Mouse (Mus musculus) limb, embryonic 15.5 days (tissue): ENCODE measurements around the gene Ces2a. TPM values are rescaled to one million over a fixed set of nuclear protein-coding genes. Genes with fewer than 3 reads are reported as not detected.

ENCODE experiments used
- ATAC-seq: fragments of 200-750 bp; cut with Nextera tagmentation; 2 replicates; pipeline ENCODE4 v1.8.0; 2017; ENCODE audit warnings: low read depth, moderate TSS enrichment; ENCODE audit not compliant: insufficient number of reproducible peaks, low FRiP score, low TSS enrichment
- H3K27ac ChIP-seq: fragments of 300-500 bp; sonication (generic); 2 replicates; pipeline ENCODE4 v1.5.1; 2015; ENCODE audit warnings: moderate library complexity, mild to moderate bottlenecking, inconsistent platforms
- H3K27me3 ChIP-seq: fragments of 300-500 bp; sonication (generic); 2 replicates; pipeline ENCODE4 v1.6.1; 2015; ENCODE audit warnings: inconsistent platforms
- H3K36me3 ChIP-seq: fragments of 300-500 bp; sonication (generic); 2 replicates; pipeline ENCODE4 v1.6.1; 2015; ENCODE audit warnings: inconsistent platforms
- H3K4me1 ChIP-seq: fragments of 300-500 bp; sonication (generic); 2 replicates; pipeline ENCODE4 v1.6.1; 2015; ENCODE audit warnings: inconsistent platforms
- H3K4me2 ChIP-seq: fragments of 300-500 bp; sonication (generic); 2 replicates; pipeline ENCODE4 v1.6.1; 2015; ENCODE audit warnings: mild to moderate bottlenecking, inconsistent platforms
- H3K4me3 ChIP-seq: fragments of 300-500 bp; sonication (generic); 2 replicates; pipeline ENCODE4 v1.5.1; 2015; ENCODE audit warnings: mild to moderate bottlenecking, inconsistent platforms
- H3K9ac ChIP-seq: fragments of 300-500 bp; sonication (generic); 2 replicates; pipeline ENCODE4 v1.6.1; 2015; ENCODE audit warnings: inconsistent platforms
- H3K9me3 ChIP-seq: fragments of 300-500 bp; sonication (generic); 2 replicates; pipeline ENCODE4 v1.6.1; 2016; ENCODE audit warnings: inconsistent platforms
- WGBS: fragments of 180-500 bp; shearing (Covaris S2); methylation state at CpG from one replicate; pipeline ENCODE4 v1.1.7; 2015; 5-methylcytosine and 5-hydroxymethylcytosine counted together
- polyA plus RNA-seq: library from polyadenylated mRNA; unstranded; fragments of >200 nt; fragmentation: Nextera tagmentation; extraction: Ambion mirVana; gene quantifications from 2 replicates; pipeline ENCODE4 v1.2.1, GENCODE M21; 2015

The Ces2a gene
- not detected in 2 replicates for polyA plus RNA-seq

- 63% methylated on average over 1 of the region's 1 CpGs for WGBS
- no peak within 1 kb of the TSS for H3K4me2 ChIP-seq
- H3K4me3 ChIP-seq = no peak within 1 kb of the TSS
- H3K4me1 ChIP-seq = no peaks in the 10 kb centered on the region
- H3K27me3 ChIP-seq = no peaks in the 10 kb centered on the region
- H3K27ac ChIP-seq = no peak within 1 kb of the TSS
- no peak within 1 kb of the TSS for H3K9ac ChIP-seq
- ATAC-seq = no peak
- H3K9me3 ChIP-seq = no peaks in the 10 kb centered on the region
- no peaks in the 10 kb centered on the region for H3K36me3 ChIP-seq
Measured at GRCm38 (mm10) chr8:104733753-104734152, at the start of gene Ces2a. TSS of gene Ces2a (plus strand) at chr8:104734003.

DNA sequence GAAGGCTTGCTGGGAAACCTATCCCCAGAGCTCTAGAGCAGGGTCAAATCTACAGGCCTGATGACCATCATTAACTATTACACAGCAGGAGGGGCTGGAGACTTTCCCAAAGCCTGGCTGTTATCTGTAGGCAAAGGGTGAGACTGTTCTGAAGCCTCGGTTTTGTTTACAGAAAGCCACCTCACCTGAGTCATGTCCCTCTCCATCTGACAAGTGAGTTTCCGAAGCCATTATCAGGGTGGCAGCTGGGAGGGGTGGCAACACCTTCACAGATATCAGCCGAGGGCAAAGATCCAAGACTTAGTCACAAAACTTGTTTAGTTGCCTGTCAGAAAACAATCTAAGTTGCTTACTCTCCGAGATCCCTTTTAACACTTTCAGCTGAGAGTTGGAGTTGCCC is 45.4 kb upstream of the Ces2a start:
- Histone ChIP-seq H3K27ac (no peak overlapping the region), H3K9me3 (no peaks in the 10 kb centered on the region)
- WGBS = 59% methylated on average over 4 of the region's 4 CpGs

DNA sequence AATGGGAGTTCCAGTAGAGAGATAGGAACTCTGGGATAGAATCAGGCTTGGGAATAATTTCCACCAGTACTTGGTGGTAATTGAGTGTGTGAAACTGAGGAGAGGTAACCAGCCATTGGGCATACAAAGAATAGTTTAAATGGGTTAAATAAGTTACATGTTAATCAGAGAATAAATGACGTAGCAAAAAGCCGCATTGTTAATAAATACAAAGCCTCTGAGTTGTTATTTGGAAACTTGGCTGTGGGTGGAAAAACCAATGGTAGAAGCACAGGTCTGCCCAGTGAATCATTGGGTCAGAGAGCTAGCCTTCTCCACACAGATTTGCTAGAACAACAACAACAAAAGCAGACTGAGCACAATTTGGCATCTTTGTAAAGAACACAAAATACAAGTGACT is 35.2 kb upstream of the Ces2a start:
- WGBS = 87% methylated on average over 2 of the region's 2 CpGs
- Histone ChIP-seq H3K4me2 (no peak overlapping the region), H3K9me3 (no peaks in the 10 kb centered on the region), H3K27ac (no peak overlapping the region), H3K4me3 (no peak overlapping the region), H3K9ac (no peak overlapping the region), H3K4me1 (no peaks in the 10 kb centered on the region), H3K36me3 (no peaks in the 10 kb centered on the region), H3K27me3 (no peaks in the 10 kb centered on the region)
- ATAC-seq = no peak

More for the DNA sequence above, 45.4 kb upstream of the Ces2a start:
- ATAC-seq = no peak
- H3K4me3 ChIP-seq = no peak overlapping the region
- no peak overlapping the region for H3K9ac ChIP-seq
- H3K4me1 ChIP-seq = no peaks in the 10 kb centered on the region
- H3K4me2 ChIP-seq = no peak overlapping the region
- H3K36me3 ChIP-seq = no peaks in the 10 kb centered on the region
- H3K27me3 ChIP-seq = no peaks in the 10 kb centered on the region

GRCm38 (mm10) chr8:104701900-104702299 is 31.9 kb upstream of the Ces2a start:
- Histone ChIP-seq H3K9ac (no peak overlapping the region), H3K4me3 (no peak overlapping the region), H3K4me2 (no peak overlapping the region), H3K27ac (no peak overlapping the region), H3K4me1 (no peaks in the 10 kb centered on the region), H3K9me3 (no peaks in the 10 kb centered on the region), H3K27me3 (no peaks in the 10 kb centered on the region), H3K36me3 (no peaks in the 10 kb centered on the region)
- WGBS = 76% methylated on average over 2 of the region's 2 CpGs
- ATAC-seq = no peak

GRCm38 (mm10) chr8:104721166-104721565 is 12.6 kb upstream of the Ces2a start:
- no peak overlapping the region for H3K27ac ChIP-seq
- no peak overlapping the region for H3K9ac ChIP-seq
- no peak for ATAC-seq
- 74% methylated on average over 8 of the region's 8 CpGs for WGBS
- H3K4me3 ChIP-seq = no peak overlapping the region
- H3K27me3 ChIP-seq = no peaks in the 10 kb centered on the region
- no peaks in the 10 kb centered on the region for H3K4me1 ChIP-seq
- H3K36me3 ChIP-seq = no peaks in the 10 kb centered on the region
- H3K9me3 ChIP-seq = no peaks in the 10 kb centered on the region
- no peak overlapping the region for H3K4me2 ChIP-seq

DNA sequence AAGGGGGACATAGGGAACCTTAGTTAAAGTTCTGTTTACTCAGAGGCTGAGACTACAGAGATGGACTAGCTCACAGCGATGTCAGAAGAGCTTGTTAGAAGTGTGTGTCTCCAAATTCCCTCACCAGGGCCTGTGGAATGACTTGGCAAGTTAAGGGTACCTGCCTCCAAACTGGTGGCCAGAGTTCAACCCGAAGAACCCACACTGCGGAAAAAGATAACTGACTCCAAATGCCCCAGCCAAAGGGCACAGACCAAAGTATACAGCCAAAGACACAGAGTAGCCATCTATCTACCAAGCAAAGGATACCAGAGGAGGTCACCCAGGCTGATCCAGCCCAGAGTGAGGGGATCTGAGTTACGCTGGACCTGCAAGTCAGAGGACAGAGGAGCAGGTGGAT is 2.4 kb upstream of the Ces2a start:
- Histone ChIP-seq H3K4me3 (no peak overlapping the region), H3K9me3 (no peaks in the 10 kb centered on the region)
- WGBS = 93% methylated on average over 4 of the region's 4 CpGs

GRCm38 (mm10) chr8:104731969-104732368 is 1.8 kb upstream of the Ces2a start:
- Histone ChIP-seq H3K9ac (no peak overlapping the region), H3K4me2 (no peak overlapping the region), H3K9me3 (no peaks in the 10 kb centered on the region), H3K27ac (no peak overlapping the region), H3K36me3 (no peaks in the 10 kb centered on the region), H3K4me1 (no peaks in the 10 kb centered on the region), H3K4me3 (no peak overlapping the region), H3K27me3 (no peaks in the 10 kb centered on the region)
- ATAC-seq = no peak
- WGBS = 69% methylated on average over 6 of the region's 6 CpGs

More for the DNA sequence above, 2.4 kb upstream of the Ces2a start:
- no peak for ATAC-seq
- Histone ChIP-seq H3K4me2 (no peak overlapping the region), H3K4me1 (no peaks in the 10 kb centered on the region), H3K27me3 (no peaks in the 10 kb centered on the region), H3K27ac (no peak overlapping the region), H3K36me3 (no peaks in the 10 kb centered on the region), H3K9ac (no peak overlapping the region)

- no peak for ATAC-seq
- 95% methylated on average over 1 of the region's 1 CpGs for WGBS
- H3K36me3 ChIP-seq = no peaks in the 10 kb centered on the region
- no peak overlapping the region for H3K4me2 ChIP-seq
- no peaks in the 10 kb centered on the region for H3K9me3 ChIP-seq
- H3K4me1 ChIP-seq = no peaks in the 10 kb centered on the region
- no peaks in the 10 kb centered on the region for H3K27me3 ChIP-seq
- H3K9ac ChIP-seq = no peak overlapping the region
- H3K4me3 ChIP-seq = no peak overlapping the region
- no peak overlapping the region for H3K27ac ChIP-seq
Measured at GRCm38 (mm10) chr8:104742039-104742438, 8.2 kb downstream of the Ces2a start.

GRCm38 (mm10) chr8:104743410-104743809 is 9.6 kb downstream of the Ces2a start:
- WGBS = 72% methylated on average over 3 of the region's 3 CpGs
- no peaks in the 10 kb centered on the region for H3K27me3 ChIP-seq
- H3K9me3 ChIP-seq = no peaks in the 10 kb centered on the region
- no peak overlapping the region for H3K9ac ChIP-seq
- H3K27ac ChIP-seq = no peak overlapping the region
- H3K36me3 ChIP-seq = no peaks in the 10 kb centered on the region
- H3K4me2 ChIP-seq = no peak overlapping the region
- no peak overlapping the region for H3K4me3 ChIP-seq
- ATAC-seq = no peak
- no peaks in the 10 kb centered on the region for H3K4me1 ChIP-seq

GRCm38 (mm10) chr8:104752818-104753217 is 19.0 kb downstream of the Ces2a start:
- no peaks in the 10 kb centered on the region for H3K4me1 ChIP-seq
- WGBS = 66% methylated on average over 1 of the region's 1 CpGs
- H3K27ac ChIP-seq = no peak overlapping the region
- no peak overlapping the region for H3K9ac ChIP-seq
- H3K27me3 ChIP-seq = no peaks in the 10 kb centered on the region
- no peaks in the 10 kb centered on the region for H3K36me3 ChIP-seq
- no peak for ATAC-seq
- H3K4me3 ChIP-seq = no peak overlapping the region
- no peaks in the 10 kb centered on the region for H3K9me3 ChIP-seq
- no peak overlapping the region for H3K4me2 ChIP-seq

- Histone ChIP-seq H3K27ac (no peak overlapping the region), H3K4me1 (no peaks in the 10 kb centered on the region), H3K36me3 (no peaks in the 10 kb centered on the region), H3K4me3 (no peak overlapping the region), H3K9me3 (no peaks in the 10 kb centered on the region), H3K27me3 (no peaks in the 10 kb centered on the region), H3K4me2 (no peak overlapping the region), H3K9ac (no peak overlapping the region)
- ATAC-seq = no peak
- WGBS = 58% methylated on average over 1 of the region's 1 CpGs
Measured at GRCm38 (mm10) chr8:104757621-104758020, 23.8 kb downstream of the Ces2a start.

GRCm38 (mm10) chr8:104758209-104758608 is 24.4 kb downstream of the Ces2a start:
- Histone ChIP-seq H3K4me2 (no peak overlapping the region), H3K27ac (no peak overlapping the region), H3K4me1 (no peaks in the 10 kb centered on the region), H3K9me3 (no peaks in the 10 kb centered on the region), H3K36me3 (no peaks in the 10 kb centered on the region), H3K9ac (no peak overlapping the region), H3K4me3 (no peak overlapping the region), H3K27me3 (no peaks in the 10 kb centered on the region)
- 90% methylated on average over 2 of the region's 2 CpGs for WGBS
- no peak for ATAC-seq

DNA sequence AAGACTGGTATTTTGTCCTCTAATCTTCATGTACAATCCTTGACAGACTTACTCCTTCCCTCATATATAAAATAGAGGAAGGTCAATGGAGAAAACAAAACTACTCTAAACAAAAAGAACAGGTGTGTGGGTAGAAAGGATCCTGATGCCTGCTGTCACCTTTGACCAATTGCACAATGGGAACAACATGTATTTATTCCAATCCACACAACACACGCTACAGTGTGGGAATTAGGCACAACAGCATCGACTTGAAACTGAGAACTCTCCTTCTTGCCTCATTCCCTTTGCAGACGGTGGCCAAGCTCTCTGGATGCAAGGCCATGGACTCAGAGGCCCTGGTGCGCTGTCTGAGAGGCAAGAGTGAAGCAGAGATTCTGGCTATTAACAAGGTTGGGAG is 27.3 kb downstream of the Ces2a start:
- Histone ChIP-seq H3K9ac (no peak overlapping the region), H3K27ac (no peak overlapping the region), H3K4me3 (no peak overlapping the region), H3K9me3 (no peaks in the 10 kb centered on the region), H3K27me3 (no peaks in the 10 kb centered on the region), H3K4me1 (no peaks in the 10 kb centered on the region), H3K4me2 (no peak overlapping the region), H3K36me3 (no peaks in the 10 kb centered on the region)
- WGBS = 82% methylated on average over 4 of the region's 4 CpGs
- no peak for ATAC-seq
